Mouse (Mus musculus) ES-E14 (cell line): ENCODE measurements at regions not wholly inside any gene's neighbourhood (a gene's known extent, or its start where the extent isn't known, plus 50 kb on each side); places are given as distances from the start of the nearest gene placed in this dataset.
"Not testable (repeated sequence)": the region's sequence is repeated elsewhere in the genome, so short reads cannot be mapped to it uniquely, and the experiment has no call there.

Experiments used
- CHD2 ChIP-seq: IDR thresholded peaks from 2 replicates; pipeline ENCODE4 v1.6.1; 2014; ENCODE audit warnings: mild to moderate bottlenecking, low read depth, low read length, inconsistent platforms
- HCFC1 ChIP-seq: IDR thresholded peaks from 2 replicates; pipeline ENCODE4 v1.6.1; 2012; ENCODE audit warnings: low read length, inconsistent platforms, borderline replicate concordance; ENCODE audit not compliant: insufficient read depth
- ZC3H11A ChIP-seq: IDR thresholded peaks from 2 replicates; pipeline ENCODE4 v1.6.1; 2012; ENCODE audit warnings: low read depth, mild to moderate bottlenecking, inconsistent platforms, low read length, borderline replicate concordance

DNA sequence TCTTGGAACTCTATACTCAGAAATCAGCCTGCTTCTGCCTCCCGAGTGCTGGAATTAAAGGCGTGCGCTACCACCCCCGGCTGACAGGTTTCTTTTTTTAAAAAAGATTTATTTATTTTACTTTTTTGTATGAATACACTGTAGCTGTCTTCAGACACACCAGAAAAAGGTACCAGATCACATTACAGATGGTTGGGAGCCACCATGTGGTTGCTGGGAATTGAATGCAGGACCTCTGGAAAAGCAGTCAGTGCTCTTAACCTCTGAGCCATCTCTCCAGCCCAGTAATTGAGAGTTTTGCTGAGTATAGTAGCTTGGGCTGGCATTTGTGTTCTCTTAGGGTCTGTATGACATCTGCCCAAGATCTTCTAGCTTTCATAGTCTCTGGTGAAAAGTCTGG, 78.4 kb upstream of the Nabp1 start:
- TF ChIP-seq CHD2, HCFC1, ZC3H11A: not testable (repeated sequence)
